Mouse (Mus musculus) megakaryocyte, embryonic 14.5 days (primary cell): Measurements from ENCODE around the gene Rai2.

Experiments used
- FLI1 ChIP-seq: IDR thresholded peaks from 2 replicates; pipeline ENCODE4 v1.6.1; 2012; ENCODE audit warnings: low read length, inconsistent platforms, mixed read lengths
- GATA1 ChIP-seq: IDR thresholded peaks from 3 replicates; pipeline ENCODE4 v1.6.1; 2012; ENCODE audit warnings: mixed read lengths, low read length, inconsistent platforms, borderline replicate concordance

DNA sequence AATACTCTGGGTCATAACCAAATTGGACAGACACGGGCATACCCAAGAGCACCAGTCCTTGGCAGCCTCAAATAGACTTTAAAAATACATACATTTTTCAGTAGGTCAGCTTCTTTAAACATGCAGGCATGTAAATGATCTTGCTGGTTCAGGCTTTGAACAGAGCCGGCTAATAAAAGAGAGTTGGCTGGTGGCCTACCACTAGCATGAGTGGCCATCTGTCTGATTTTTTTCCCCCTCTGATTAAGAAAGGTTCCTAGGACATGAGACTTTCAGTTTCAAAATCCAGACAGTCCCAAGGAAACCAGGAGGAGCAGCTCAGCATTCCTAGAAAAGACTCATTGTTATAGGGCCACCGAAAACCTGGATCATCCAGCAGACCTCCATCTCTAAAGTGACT lies 15.0 kb downstream of the Rai2 start:
- no peak for TF ChIP-seq GATA1
- no peak for TF ChIP-seq FLI1
